Mouse (Mus musculus): ENCODE data around the gene Vsx1. TPM values are rescaled to one million over a fixed set of nuclear protein-coding genes. Genes with fewer than 3 reads are reported as not detected.

The Vsx1 gene
- polyA plus RNA-seq (2016; fragmentation: Nextera tagmentation; extraction: Ambion mirVana): not detected in 2 replicates

GRCm38 (mm10) chr2:150689223-150689800 lies at the start of gene Vsx1:
TSS of gene Vsx1 (minus strand) at chr2:150689360.
- Histone ChIP-seq H3K27me3 (replicated peaks) (peaks cover 85% of the 10 kb centered on the region), H3K27ac (no peak within 1 kb of the TSS), H3K4me2 (peak within 1 kb of the TSS; percentile 42), H3K4me3 (peak within 1 kb of the TSS; percentile 2; the same call in 1 of the 2 replicates), H3K36me3 (no peaks in the 10 kb centered on the region), H3K9ac (no peak within 1 kb of the TSS), H3K4me1 (no peaks in the 10 kb centered on the region), H3K9me3 (replicated peaks) (no peaks in the 10 kb centered on the region)
- WGBS (ENCODE audit: insufficient replicate concordance): 42% methylated on average over 16 of the region's 16 CpGs
- no peak for ATAC-seq

DNA sequence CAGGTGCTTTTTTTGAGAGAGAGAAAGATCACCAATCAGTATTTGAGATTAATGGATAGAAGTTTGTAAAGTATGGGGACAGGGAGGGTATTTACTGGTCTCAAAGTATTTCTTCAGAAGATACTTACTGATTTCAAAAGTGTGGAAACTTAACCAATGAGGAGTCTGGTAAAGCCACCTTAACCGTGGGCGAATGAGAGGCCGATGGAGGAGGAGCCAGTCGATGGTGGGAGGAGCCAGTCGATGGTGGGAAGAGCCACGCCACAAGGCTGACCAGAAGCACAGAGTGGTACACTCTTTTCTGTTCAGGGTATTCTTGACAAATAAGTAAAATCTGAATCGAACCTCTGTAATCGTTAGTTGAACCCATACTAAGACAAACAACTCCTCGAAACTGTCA lies 48.7 kb upstream of the Vsx1 start:
- WGBS (ENCODE audit: insufficient replicate concordance): 59% methylated on average over 9 of the region's 9 CpGs
- Histone ChIP-seq H3K4me3 (no peak overlapping the region), H3K27me3 (replicated peaks) (no peaks in the 10 kb centered on the region), H3K4me2 (no peak overlapping the region), H3K36me3 (no peaks in the 10 kb centered on the region), H3K27ac (no peak overlapping the region), H3K9me3 (replicated peaks) (no peaks in the 10 kb centered on the region), H3K9ac (no peak overlapping the region), H3K4me1 (no peaks in the 10 kb centered on the region)
- ATAC-seq: no peak

GRCm38 (mm10) chr2:150735756-150736576 lies 46.8 kb upstream of the Vsx1 start:
- H3K4me2 ChIP-seq: no peak overlapping the region
- 61% methylated on average over 11 of the region's 11 CpGs for WGBS (ENCODE audit: insufficient replicate concordance)
- no peak overlapping the region for H3K27ac ChIP-seq
- no peak overlapping the region for H3K4me3 ChIP-seq
- no peaks in the 10 kb centered on the region for H3K9me3 ChIP-seq (replicated peaks)
- no peaks in the 10 kb centered on the region for H3K36me3 ChIP-seq
- H3K9ac ChIP-seq: no peak overlapping the region
- no peak for ATAC-seq
- no peaks in the 10 kb centered on the region for H3K27me3 ChIP-seq (replicated peaks)
- no peaks in the 10 kb centered on the region for H3K4me1 ChIP-seq

DNA sequence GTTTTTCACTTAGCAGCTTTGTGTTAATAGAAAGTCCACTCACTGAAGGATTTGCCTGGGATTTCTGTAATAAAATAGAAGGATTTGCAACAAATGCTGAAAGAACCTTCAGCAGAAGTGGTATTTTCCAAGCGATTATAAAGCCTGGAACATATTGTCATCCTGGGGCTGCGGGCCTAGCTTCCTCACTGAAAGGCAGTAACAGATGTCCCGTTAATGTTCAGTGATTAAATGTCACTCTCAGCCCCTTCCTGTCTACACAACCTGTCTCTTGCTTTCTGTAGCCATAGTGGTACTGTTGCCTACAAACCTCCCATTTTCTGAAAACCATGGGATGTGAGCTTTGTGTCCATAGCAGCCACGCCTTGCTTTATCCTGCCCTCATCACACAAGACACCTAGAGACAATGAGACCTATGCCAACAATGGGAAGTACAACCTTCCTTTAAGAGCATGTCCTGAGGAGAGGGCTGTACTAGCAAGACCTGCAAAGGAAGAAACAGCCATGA lies 23.1 kb upstream of the Vsx1 start:
- Histone ChIP-seq H3K4me3 (no peak overlapping the region), H3K4me1 (no peaks in the 10 kb centered on the region), H3K4me2 (no peak overlapping the region), H3K9ac (no peak overlapping the region), H3K36me3 (no peaks in the 10 kb centered on the region), H3K27me3 (replicated peaks) (no peaks in the 10 kb centered on the region), H3K9me3 (replicated peaks) (no peaks in the 10 kb centered on the region), H3K27ac (no peak overlapping the region)
- no peak for ATAC-seq
- WGBS (ENCODE audit: insufficient replicate concordance): 67% methylated on average over 4 of the region's 4 CpGs

DNA sequence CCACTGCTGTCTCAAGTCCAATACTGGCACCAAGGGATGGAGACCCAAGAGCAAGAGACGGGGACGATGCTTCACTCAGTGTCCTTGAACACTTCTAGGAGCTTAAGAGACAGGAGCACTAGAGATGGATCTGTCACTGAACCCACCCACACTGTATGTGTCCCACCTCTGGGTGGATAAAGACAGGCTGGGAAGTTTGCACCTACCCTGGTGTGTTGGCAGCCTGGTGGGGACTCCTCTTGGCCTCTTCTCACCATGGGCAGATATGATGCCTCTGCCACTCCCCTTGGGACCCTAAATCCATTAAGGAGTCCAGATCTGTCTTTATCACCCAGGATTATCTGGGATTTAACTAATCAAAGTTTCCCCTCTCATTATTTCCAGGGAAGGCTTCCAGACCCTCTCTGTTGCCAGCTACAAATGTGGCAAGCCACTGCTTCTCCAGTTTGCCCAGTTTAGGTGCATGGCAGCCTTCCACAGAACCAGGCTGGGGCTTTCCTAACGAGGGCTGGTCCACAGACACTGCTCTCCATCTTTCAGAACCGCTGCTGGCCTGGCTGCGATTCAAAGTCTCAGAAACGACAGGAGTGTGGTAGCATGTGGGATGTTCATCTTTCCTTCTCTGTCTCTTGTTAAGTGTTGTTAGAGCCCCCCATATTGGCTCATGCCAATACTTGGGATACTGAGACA lies 2.5 kb upstream of the Vsx1 start:
- 50% methylated on average over 6 of the region's 6 CpGs for WGBS (ENCODE audit: insufficient replicate concordance)
- Histone ChIP-seq H3K27ac (no peak overlapping the region), H3K4me3 (no peak overlapping the region), H3K27me3 (replicated peaks) (peaks cover 65% of the 10 kb centered on the region), H3K4me2 (no peak overlapping the region), H3K9me3 (replicated peaks) (no peaks in the 10 kb centered on the region), H3K9ac (no peak overlapping the region), H3K36me3 (no peaks in the 10 kb centered on the region), H3K4me1 (no peaks in the 10 kb centered on the region)
- ATAC-seq: no peak

GRCm38 (mm10) chr2:150690216-150690615 lies 1.1 kb upstream of the Vsx1 start:
- Histone ChIP-seq H3K9ac (no peak overlapping the region), H3K27me3 (replicated peaks) (peaks cover 80% of the 10 kb centered on the region), H3K27ac (no peak overlapping the region), H3K36me3 (no peaks in the 10 kb centered on the region), H3K4me2 (no peak overlapping the region), H3K4me1 (no peaks in the 10 kb centered on the region), H3K9me3 (replicated peaks) (no peaks in the 10 kb centered on the region), H3K4me3 (no peak overlapping the region)
- ATAC-seq: no peak
- WGBS (ENCODE audit: insufficient replicate concordance): 10% methylated on average over 11 of the region's 11 CpGs

- peaks cover 86% of the 10 kb centered on the region for H3K27me3 ChIP-seq (replicated peaks)
These were observed 496 bp downstream of the Vsx1 start for GRCm38 (mm10) chr2:150688541-150689186.

DNA sequence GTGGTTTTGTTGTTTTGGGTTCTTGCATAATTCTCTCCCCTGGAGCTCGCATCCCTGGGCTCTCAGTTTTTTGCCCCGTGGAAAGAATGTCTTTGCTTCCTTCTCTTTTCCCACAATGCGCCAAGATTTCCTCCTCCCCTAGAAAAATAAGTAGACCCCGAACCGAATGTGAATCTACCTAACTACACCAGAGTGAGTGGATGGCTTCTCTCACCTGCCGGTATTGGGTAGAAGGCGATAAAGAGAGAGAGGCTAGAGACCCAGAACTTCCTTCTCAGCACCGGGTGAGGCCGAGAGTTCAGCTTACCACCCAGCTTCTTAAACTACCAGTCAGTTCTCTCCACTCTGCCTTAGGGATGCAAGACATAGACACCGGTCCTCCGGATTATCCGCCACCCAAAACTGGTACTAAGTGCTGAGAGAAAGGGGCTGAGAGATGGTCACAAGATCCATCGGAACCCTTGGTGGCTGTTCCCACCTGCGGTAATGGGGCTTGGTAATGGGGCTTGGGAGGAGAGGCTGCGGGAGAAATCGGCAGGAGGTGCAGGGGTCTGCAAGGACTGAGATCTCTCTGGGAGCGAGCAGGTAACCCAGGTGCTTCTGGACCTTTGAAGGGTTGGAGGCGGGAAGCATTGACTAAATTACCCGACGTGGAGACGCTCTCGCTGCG lies 1.2 kb downstream of the Vsx1 start:
- peaks cover 84% of the 10 kb centered on the region for H3K27me3 ChIP-seq (replicated peaks)
- no peak overlapping the region for H3K9ac ChIP-seq
- no peaks in the 10 kb centered on the region for H3K36me3 ChIP-seq
- no peaks in the 10 kb centered on the region for H3K9me3 ChIP-seq (replicated peaks)
- H3K27ac ChIP-seq: no peak overlapping the region
- 4% methylated on average over 23 of the region's 23 CpGs for WGBS (ENCODE audit: insufficient replicate concordance)
- H3K4me1 ChIP-seq: no peaks in the 10 kb centered on the region
- ATAC-seq: no peak
- peak overlapping the region; percentile 2; the same call in 1 of the 2 replicates for H3K4me3 ChIP-seq
- peak overlapping the region; percentile 42 for H3K4me2 ChIP-seq

More at GRCm38 (mm10) chr2:150688541-150689186, 496 bp downstream of the Vsx1 start:
- Histone ChIP-seq H3K4me2 (peak overlapping the region; percentile 42), H3K27ac (no peak overlapping the region), H3K4me3 (peak overlapping the region; percentile 2; the same call in 1 of the 2 replicates), H3K36me3 (no peaks in the 10 kb centered on the region), H3K9ac (no peak overlapping the region), H3K4me1 (no peaks in the 10 kb centered on the region), H3K9me3 (replicated peaks) (no peaks in the 10 kb centered on the region)
- WGBS (ENCODE audit: insufficient replicate concordance): 6% methylated on average over 41 of the region's 44 CpGs
- ATAC-seq: 0 out of 2 replicates have a peak, but pooled peaks have one; percentile 21

DNA sequence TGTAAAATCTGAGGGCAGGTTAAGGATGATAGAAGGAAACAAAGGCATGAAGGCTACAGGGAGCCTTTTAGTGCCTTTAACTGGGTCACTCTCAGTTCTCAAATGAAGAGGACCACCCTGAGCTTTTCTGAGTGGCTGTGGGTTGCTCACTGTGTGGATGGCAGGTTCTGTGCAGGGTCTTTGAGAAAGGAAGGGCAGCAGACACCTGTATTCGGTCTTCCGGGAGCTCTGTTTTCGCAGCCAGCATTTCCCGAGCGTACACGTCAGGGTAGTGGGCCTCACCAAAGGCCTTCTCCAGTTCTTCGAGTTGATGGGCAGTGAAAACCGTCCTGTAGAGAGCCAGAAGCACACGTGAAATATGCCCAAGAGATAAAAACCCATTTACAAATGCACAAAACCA lies 3.8 kb downstream of the Vsx1 start:
- Histone ChIP-seq H3K27me3 (replicated peaks) (peaks cover 58% of the 10 kb centered on the region), H3K36me3 (no peaks in the 10 kb centered on the region), H3K9me3 (replicated peaks) (no peaks in the 10 kb centered on the region), H3K4me2 (no peak overlapping the region), H3K27ac (no peak overlapping the region), H3K4me1 (peaks cover 4% of the 10 kb centered on the region; the same call in 1 of the 2 replicates), H3K9ac (no peak overlapping the region), H3K4me3 (no peak overlapping the region)
- WGBS (ENCODE audit: insufficient replicate concordance): 74% methylated on average over 9 of the region's 9 CpGs
- no peak for ATAC-seq

GRCm38 (mm10) chr2:150684451-150684850 lies 4.7 kb downstream of the Vsx1 start:
- no peaks in the 10 kb centered on the region for H3K36me3 ChIP-seq
- H3K27me3 ChIP-seq (replicated peaks): peaks cover 49% of the 10 kb centered on the region
- no peak overlapping the region for H3K4me3 ChIP-seq
- H3K27ac ChIP-seq: no peak overlapping the region
- H3K9ac ChIP-seq: no peak overlapping the region
- peaks cover 4% of the 10 kb centered on the region; the same call in 1 of the 2 replicates for H3K4me1 ChIP-seq
- no peak overlapping the region for H3K4me2 ChIP-seq
- no peak for ATAC-seq
- H3K9me3 ChIP-seq (replicated peaks): no peaks in the 10 kb centered on the region
- 79% methylated on average over 12 of the region's 12 CpGs for WGBS (ENCODE audit: insufficient replicate concordance)

GRCm38 (mm10) chr2:150681581-150681980 lies 7.6 kb downstream of the Vsx1 start:
- Histone ChIP-seq H3K4me2 (no peak overlapping the region), H3K9ac (no peak overlapping the region), H3K4me3 (no peak overlapping the region), H3K36me3 (no peaks in the 10 kb centered on the region), H3K4me1 (peaks cover 4% of the 10 kb centered on the region; the same call in 1 of the 2 replicates), H3K27ac (no peak overlapping the region), H3K27me3 (replicated peaks) (peaks cover 28% of the 10 kb centered on the region), H3K9me3 (replicated peaks) (no peaks in the 10 kb centered on the region)
- 28% methylated on average over 4 of the region's 4 CpGs for WGBS (ENCODE audit: insufficient replicate concordance)
- 0 out of 2 replicates have a peak, but pooled peaks have one; percentile 44 for ATAC-seq

Data from liver, embryonic 12.5 days (tissue).